16 mouse cellular contexts compared by ENCODE assay signal in genomic region chr1:52147431-52147830, GRCm38 (mm10).
"Had no signal": no experiment of that assay in that cellular context is flagged by ENCODE, and none has a peak within 500 bp of the region (broad histone marks: within the 10 kb centered on the region; RNA-seq: fewer than 3 reads in every experiment).

No protein-coding gene starts in this region.

- ATAC-seq: lung, postnatal 0 days had no signal

- H3K4me3 ChIP-seq: lung, embryonic 15.5 days; megakaryocyte, embryonic 14.5 days; midbrain, embryonic 13.5 days; midbrain, embryonic 15.5 days; neural tube, embryonic 12.5 days; stomach, embryonic 15.5 days had no signal

- H3K27me3 ChIP-seq: lung, embryonic 15.5 days; megakaryocyte, embryonic 14.5 days; midbrain, embryonic 13.5 days; midbrain, embryonic 15.5 days; neural tube, embryonic 12.5 days; stomach, embryonic 15.5 days had no signal

- H3K9me3 ChIP-seq: lung, embryonic 15.5 days; megakaryocyte, embryonic 14.5 days; midbrain, embryonic 13.5 days; midbrain, embryonic 15.5 days; neural tube, embryonic 12.5 days; stomach, embryonic 15.5 days had no signal

- H3K4me2 ChIP-seq: lung, embryonic 15.5 days; midbrain, embryonic 11.5 days; midbrain, embryonic 13.5 days; midbrain, embryonic 15.5 days; neural tube, embryonic 12.5 days; stomach, embryonic 15.5 days had no signal

- H3K4me1 ChIP-seq: midbrain, embryonic 15.5 days had no signal

- H3K9ac ChIP-seq: lung, embryonic 15.5 days; midbrain, embryonic 13.5 days; midbrain, embryonic 15.5 days; neural tube, embryonic 12.5 days; stomach, embryonic 15.5 days had no signal

- H3K36me3 ChIP-seq: midbrain, embryonic 15.5 days; neural tube, embryonic 12.5 days had no signal

- H3K27ac ChIP-seq: lung, embryonic 15.5 days; macrophage; midbrain, embryonic 13.5 days; midbrain, embryonic 15.5 days; neural tube, embryonic 12.5 days; stomach, embryonic 15.5 days; stomach, postnatal 0 days had no signal

- DNase-seq: lung, postnatal 14 days; lung, postnatal 36 days; right cerebral cortex, postnatal 14 days; thymus, adult 2 months; thymus, postnatal 25 days; thymus, postnatal 4 days had no signal
